Mouse (Mus musculus) heart, adult 2 months (tissue): ENCODE data around the gene Sh3rf1. TPM values are rescaled to one million over a fixed set of nuclear protein-coding genes. Genes with fewer than 3 reads are reported as not detected.

ENCODE experiments used
- DNase-seq, 2 experiments: peaks; one replicate each; pipeline ENCODE4 v3.0.0; 2021
- H3K27ac ChIP-seq: fragments of 200-600 bp; 2 replicates; pipeline ENCODE4 v1.8.1; 2022
- H3K27me3 ChIP-seq: fragments of 200-500 bp; 2 replicates; pipeline ENCODE4 v1.6.1; 2012; ENCODE audit warnings: mild to moderate bottlenecking, low read length, inconsistent platforms, mixed read lengths; ENCODE audit not compliant: control insufficient read depth, insufficient read depth
- H3K36me3 ChIP-seq: fragments of 200-500 bp; 2 replicates; pipeline ENCODE4 v1.6.1; 2012; ENCODE audit warnings: low read length, inconsistent platforms; ENCODE audit not compliant: control insufficient read depth, insufficient read depth
- H3K4me1 ChIP-seq: fragments of 200-500 bp; 2 replicates; pipeline ENCODE4 v1.6.1; 2011; ENCODE audit warnings: low read length; ENCODE audit not compliant: control insufficient read depth, insufficient read depth
- H3K4me3 ChIP-seq: fragments of 200-600 bp; 2 replicates; pipeline ENCODE4 v1.8.1; 2022
- H3K79me2 ChIP-seq: fragments of 200-500 bp; replicated peaks from 2 replicates; pipeline ENCODE4 v1.6.1; 2012; ENCODE audit warnings: mild to moderate bottlenecking, inconsistent platforms, low read length, moderate library complexity, mixed read lengths; ENCODE audit not compliant: control insufficient read depth, insufficient read depth
- H3K9ac ChIP-seq: fragments of 200-500 bp; 2 replicates; pipeline ENCODE4 v1.6.1; 2012; ENCODE audit warnings: low read depth, mild to moderate bottlenecking, control low read depth, inconsistent platforms, low read length, mixed read lengths
- CTCF ChIP-seq: fragments of 200-600 bp; IDR thresholded peaks from 2 replicates; pipeline ENCODE4 v1.8.1; 2022; ENCODE audit warnings: antibody characterized with exemption, mild to moderate bottlenecking, moderate library complexity
- EP300 ChIP-seq: fragments of 200-500 bp; IDR thresholded peaks from 2 replicates; pipeline ENCODE4 v1.6.1; 2011; ENCODE audit warnings: low read depth, low read length, control low read depth; ENCODE audit not compliant: insufficient read depth
- POLR2A ChIP-seq: fragments of 200-500 bp; IDR thresholded peaks from 2 replicates; pipeline ENCODE4 v1.6.1; 2011; ENCODE audit warnings: mild to moderate bottlenecking, low read depth, low read length, control low read depth; ENCODE audit not compliant: insufficient read depth
- WGBS: fragments of 180-500 bp; shearing (Covaris S2); methylation state at CpG from one replicate; pipeline ENCODE4 v1.1.7; 2018; 5-methylcytosine and 5-hydroxymethylcytosine counted together
- intact Hi-C: fragments of 180-260 bp; cut with DNase I; formaldehyde crosslinking; loops from one replicate; pipeline ENCODE4 v1.15.1; 2025
- polyA plus RNA-seq: library from polyadenylated mRNA; depleted of rRNA; stranded (reverse); fragments of >200 nt; gene quantifications from 2 replicates; pipeline ENCODE4 v1.2.3, GENCODE M21; 2012; rRNA removed
- total RNA-seq, 2 experiments: library from RNA; stranded (reverse); gene quantifications; 2 replicates each; pipeline ENCODE4 v1.2.3; 2021

Sh3rf1 gene
- total and polyA plus RNA-seq, 3 experiments: 3.1 to 4.9 (median 4.8) TPM

GRCm38 (mm10) chr8:61436586-61437304 lies 213.1 kb downstream of the Sh3rf1 start:
- no peaks in the 10 kb centered on the region for H3K27me3 ChIP-seq
- no peak overlapping the region for H3K27ac ChIP-seq
- DNase-seq: no peak
- no peak for TF ChIP-seq POLR2A
- no peak for TF ChIP-seq EP300
- no peak for TF ChIP-seq CTCF
- no peaks in the 10 kb centered on the region for H3K79me2 ChIP-seq
- 63% methylated on average over 9 of the region's 9 CpGs for WGBS
- H3K4me1 ChIP-seq: no peaks in the 10 kb centered on the region
- intact Hi-C loops: no loop called here
- H3K9ac ChIP-seq: no peak overlapping the region
- no peaks in the 10 kb centered on the region for H3K36me3 ChIP-seq
- no peak overlapping the region for H3K4me3 ChIP-seq

GRCm38 (mm10) chr8:61437305-61437605 lies 213.6 kb downstream of the Sh3rf1 start:
- no peak for DNase-seq
- H3K27ac ChIP-seq: no peak overlapping the region

GRCm38 (mm10) chr8:61442988-61443387 lies 219.3 kb downstream of the Sh3rf1 start:
- Histone ChIP-seq H3K27ac (no peak overlapping the region), H3K36me3 (no peaks in the 10 kb centered on the region), H3K4me1 (no peaks in the 10 kb centered on the region), H3K79me2 (no peaks in the 10 kb centered on the region), H3K27me3 (no peaks in the 10 kb centered on the region), H3K4me3 (no peak overlapping the region), H3K9ac (no peak overlapping the region)
- TF ChIP-seq EP300 (no peak), POLR2A (no peak), CTCF (no peak)
- intact Hi-C loops: no loop called here
- 93% methylated on average over 3 of the region's 3 CpGs for WGBS
- no peak for DNase-seq

More at GRCm38 (mm10) chr8:61437305-61437605, 213.6 kb downstream of the Sh3rf1 start:
- H3K79me2 ChIP-seq: no peaks in the 10 kb centered on the region
- no peak overlapping the region for H3K9ac ChIP-seq
- no peaks in the 10 kb centered on the region for H3K27me3 ChIP-seq
- no peak for TF ChIP-seq CTCF
- no peak for TF ChIP-seq EP300
- TF ChIP-seq POLR2A: no peak
- no peak overlapping the region for H3K4me3 ChIP-seq
- H3K4me1 ChIP-seq: no peaks in the 10 kb centered on the region
- intact Hi-C loops: no loop called here
- no peaks in the 10 kb centered on the region for H3K36me3 ChIP-seq

DNA sequence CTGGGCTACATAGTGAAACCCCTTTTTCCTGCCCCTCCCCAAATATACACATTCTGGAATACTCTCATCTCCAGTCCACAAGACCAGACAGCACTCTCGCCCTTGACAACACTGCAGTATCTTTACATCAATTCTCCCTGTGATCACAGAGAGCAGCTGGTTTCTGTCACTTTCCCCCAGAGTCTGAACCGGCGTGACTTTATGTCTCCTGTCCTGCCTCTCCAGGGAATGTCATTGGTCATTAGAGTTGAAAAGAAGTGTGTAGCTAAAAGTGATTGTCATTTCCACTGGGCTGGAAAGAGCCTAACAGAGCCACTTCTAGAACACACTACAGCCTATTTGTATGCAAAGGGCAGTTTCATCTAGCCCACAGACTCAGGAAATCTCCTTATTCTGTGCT lies 220.7 kb downstream of the Sh3rf1 start:
- H3K27me3 ChIP-seq: no peaks in the 10 kb centered on the region
- no peaks in the 10 kb centered on the region for H3K79me2 ChIP-seq
- intact Hi-C loops: no loop called here
- TF ChIP-seq POLR2A: no peak
- TF ChIP-seq EP300: no peak
- no peak for TF ChIP-seq CTCF
- no peaks in the 10 kb centered on the region for H3K4me1 ChIP-seq
- H3K9ac ChIP-seq: no peak overlapping the region
- no peak overlapping the region for H3K27ac ChIP-seq
- no peak for DNase-seq
- WGBS: 57% methylated on average over 3 of the region's 3 CpGs
- H3K36me3 ChIP-seq: no peaks in the 10 kb centered on the region
- H3K4me3 ChIP-seq: no peak overlapping the region

Other genes with a start within 250 kb of the Sh3rf1 start
- gene Clcn3, start 240.6 kb upstream of the Sh3rf1 start, total RNA-seq: 10 to 100 TPM; 27.6 to 33.6 TPM
- 10.1 and 21.7 TPM in 2 replicates for gene Clcn3, start 240.6 kb upstream of the Sh3rf1 start, polyA plus RNA-seq
- 10 to 100 TPM in 1 of 2 experiments, 1 to 10 TPM in 1; 9.3 to 10.5 TPM for gene Nek1, start 230.7 kb upstream of the Sh3rf1 start, total RNA-seq
- 4.0 and 4.8 TPM in 2 replicates for gene Nek1, start 230.7 kb upstream of the Sh3rf1 start, polyA plus RNA-seq